Mouse (Mus musculus) liver, embryonic 11.5 days (tissue): Measurements from ENCODE around the gene Gna13. TPM values are rescaled to one million over a fixed set of nuclear protein-coding genes. Genes with fewer than 3 reads are reported as not detected.

Experiments used
- ATAC-seq: fragments of 200-750 bp; cut with Nextera tagmentation; replicated peaks from 2 replicates; pipeline ENCODE4 v1.8.0; 2017; ENCODE audit warnings: moderate number of reproducible peaks, mild to moderate bottlenecking, moderate TSS enrichment, moderate library complexity; ENCODE audit not compliant: low FRiP score
- DNase-seq: peaks from one replicate; pipeline ENCODE4 v3.0.0-alpha.2; 2017; ENCODE audit warnings: low spot score
- H3K27ac ChIP-seq: fragments of 300-500 bp; sonication (generic); 2 replicates; pipeline ENCODE4 v1.5.1; 2014; ENCODE audit warnings: mild to moderate bottlenecking, low read depth, low read length, control low read depth
- H3K27me3 ChIP-seq: fragments of 300-500 bp; sonication (generic); replicated peaks from 2 replicates; pipeline ENCODE4 v1.6.1; 2014; ENCODE audit warnings: low read length, mixed read lengths; ENCODE audit not compliant: control insufficient read depth, insufficient read depth
- H3K36me3 ChIP-seq: fragments of 300-500 bp; sonication (generic); 2 replicates; pipeline ENCODE4 v1.6.1; 2014; ENCODE audit warnings: mild to moderate bottlenecking, low read length, moderate library complexity, mixed read lengths; ENCODE audit not compliant: control insufficient read depth, insufficient read depth
- H3K4me1 ChIP-seq: fragments of 300-500 bp; sonication (generic); replicated peaks from 2 replicates; pipeline ENCODE4 v1.6.1; 2014; ENCODE audit warnings: low read length, mixed read lengths; ENCODE audit not compliant: control insufficient read depth, insufficient read depth
- H3K4me2 ChIP-seq: fragments of 300-500 bp; sonication (generic); 2 replicates; pipeline ENCODE4 v1.6.1; 2014; ENCODE audit warnings: mild to moderate bottlenecking, control low read depth, moderate library complexity
- H3K4me3 ChIP-seq: fragments of 300-500 bp; sonication (generic); 2 replicates; pipeline ENCODE4 v1.5.1; 2014; ENCODE audit warnings: low read depth, low read length, control low read depth
- H3K9ac ChIP-seq: fragments of 300-500 bp; sonication (generic); 2 replicates; pipeline ENCODE4 v1.6.1; 2014; ENCODE audit warnings: low read depth, low read length, control low read depth
- H3K9me3 ChIP-seq: fragments of 300-500 bp; sonication (generic); 2 replicates; pipeline ENCODE4 v1.6.1; 2016; ENCODE audit warnings: low read length, inconsistent platforms, mixed read lengths; ENCODE audit not compliant: control insufficient read depth
- whole genome bisulfite sequencing: fragments of 180-500 bp; shearing (Covaris S2); extraction: QIAGEN DNeasy Blood & Tissue Kit; methylation state at CpG from one replicate; pipeline ENCODE4 v1.1.7; 2014; 5-methylcytosine and 5-hydroxymethylcytosine counted together
- polyA plus RNA-seq: library from polyadenylated mRNA; unstranded; fragments of >200 nt; fragmentation: Nextera tagmentation; extraction: Ambion mirVana; gene quantifications from 2 replicates; pipeline ENCODE4 v1.2.1, GENCODE M21; 2014

Gene Gna13
- polyA plus RNA-seq, 1 experiment from 2014 or later, result 25.3 TPM

DNA sequence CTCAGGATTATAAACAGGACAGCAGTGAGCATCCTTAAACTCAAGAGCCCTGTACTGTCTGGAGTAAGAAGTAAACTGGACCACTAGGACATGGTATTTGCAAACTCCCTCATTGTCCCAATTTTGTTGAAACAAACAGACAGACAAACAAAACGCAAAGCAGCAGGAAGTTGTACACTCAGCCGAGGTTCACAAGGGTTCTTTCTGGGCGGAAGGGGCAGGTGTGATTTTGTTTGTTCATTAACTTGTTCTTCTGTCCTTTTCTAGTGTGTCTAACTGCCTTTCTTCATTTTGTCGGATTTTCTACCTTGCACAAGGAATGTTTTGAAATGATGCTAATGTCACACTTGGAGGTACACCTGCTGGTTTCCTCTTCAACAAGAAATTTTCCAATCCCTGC lies 56.8 kb downstream of the Gna13 start:
- no peaks in the 10 kb centered on the region; the same call in 1 of the 2 replicates for H3K9me3 ChIP-seq

DNA sequence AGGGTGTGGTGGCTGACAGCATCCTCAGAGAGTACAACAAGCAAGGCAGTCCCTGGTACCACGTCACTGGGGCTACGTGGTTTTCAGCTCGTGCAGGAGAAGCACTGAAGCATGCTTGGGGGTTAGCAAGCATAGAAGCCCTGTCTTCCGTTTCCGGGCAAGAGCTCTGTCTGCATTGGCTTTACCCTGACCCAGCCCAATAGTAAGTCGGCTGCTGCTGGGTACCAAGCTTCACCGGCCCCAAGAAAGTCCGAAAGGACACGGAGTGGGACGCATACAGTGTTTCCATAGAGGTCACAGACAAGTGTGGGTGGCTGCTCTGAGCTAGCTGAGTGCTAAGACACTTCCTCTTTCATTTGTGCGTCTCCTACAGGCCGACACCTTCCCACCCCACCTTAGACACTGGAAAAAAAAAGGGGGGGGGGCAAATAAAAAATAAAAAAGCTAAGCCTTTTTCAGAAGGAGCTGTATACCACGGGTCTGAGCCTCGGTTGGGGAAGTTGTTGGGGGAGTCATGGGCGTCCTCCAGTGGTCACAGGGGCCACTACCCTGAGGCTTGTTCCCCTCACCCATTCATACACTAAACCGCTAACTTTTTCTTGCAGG lies 57.4 kb downstream of the Gna13 start:
- Histone ChIP-seq H3K4me1 (peaks cover 7% of the 10 kb centered on the region; the same call in 1 of the 2 replicates), H3K27me3 (no peaks in the 10 kb centered on the region), H3K27ac (no peak overlapping the region), H3K9me3 (no peaks in the 10 kb centered on the region; the same call in 1 of the 2 replicates), H3K9ac (no peak overlapping the region), H3K36me3 (no peaks in the 10 kb centered on the region), H3K4me2 (peak overlapping the region; percentile 35), H3K4me3 (0 out of 2 replicates have a peak overlapping the region, but pooled peaks have one; percentile 4)
- 0 out of 2 replicates have a peak, but pooled peaks have one; percentile 8 for ATAC-seq
- DNase-seq, result no peak
- 33% methylated on average over 16 of the region's 16 CpGs for WGBS

More for the DNA sequence above, 56.8 kb downstream of the Gna13 start:
- Histone ChIP-seq H3K9ac (no peak overlapping the region), H3K27me3 (no peaks in the 10 kb centered on the region), H3K4me2 (no peak overlapping the region), H3K36me3 (no peaks in the 10 kb centered on the region), H3K4me3 (no peak overlapping the region), H3K27ac (no peak overlapping the region), H3K4me1 (peaks cover 7% of the 10 kb centered on the region; the same call in 1 of the 2 replicates)
- ATAC-seq, result no peak
- DNase-seq, result no peak
- WGBS, result 48% methylated on average over 4 of the region's 4 CpGs

DNA sequence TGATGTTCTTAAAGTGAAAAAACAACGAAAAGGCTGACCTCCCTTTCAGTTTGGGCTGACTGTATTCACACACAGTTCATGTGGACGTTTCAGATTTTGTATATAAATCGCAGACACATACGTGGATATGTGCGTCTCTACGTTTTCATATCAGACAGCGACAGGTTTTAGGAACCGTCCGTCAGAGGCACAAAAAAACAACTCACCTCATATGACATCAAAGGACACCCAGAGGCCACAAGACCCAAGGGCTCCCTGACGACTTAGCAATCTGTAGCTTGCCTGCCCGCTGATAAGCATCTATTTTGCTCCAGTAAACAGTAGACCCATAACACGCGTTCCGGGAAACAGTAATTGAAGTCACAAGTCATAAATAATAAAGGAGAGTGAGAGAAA lies 57.9 kb downstream of the Gna13 start:
- H3K27me3 ChIP-seq, result no peaks in the 10 kb centered on the region
- peaks cover 7% of the 10 kb centered on the region; the same call in 1 of the 2 replicates for H3K4me1 ChIP-seq
- H3K9me3 ChIP-seq, result no peaks in the 10 kb centered on the region; the same call in 1 of the 2 replicates
- peak overlapping the region; percentile 35 for H3K4me2 ChIP-seq
- no peak overlapping the region for H3K27ac ChIP-seq
- WGBS, result 69% methylated on average over 14 of the region's 14 CpGs
- ATAC-seq (no peak), DNase-seq (no peak)
- H3K4me3 ChIP-seq, result no peak overlapping the region
- no peak overlapping the region for H3K9ac ChIP-seq
- H3K36me3 ChIP-seq, result no peaks in the 10 kb centered on the region

DNA sequence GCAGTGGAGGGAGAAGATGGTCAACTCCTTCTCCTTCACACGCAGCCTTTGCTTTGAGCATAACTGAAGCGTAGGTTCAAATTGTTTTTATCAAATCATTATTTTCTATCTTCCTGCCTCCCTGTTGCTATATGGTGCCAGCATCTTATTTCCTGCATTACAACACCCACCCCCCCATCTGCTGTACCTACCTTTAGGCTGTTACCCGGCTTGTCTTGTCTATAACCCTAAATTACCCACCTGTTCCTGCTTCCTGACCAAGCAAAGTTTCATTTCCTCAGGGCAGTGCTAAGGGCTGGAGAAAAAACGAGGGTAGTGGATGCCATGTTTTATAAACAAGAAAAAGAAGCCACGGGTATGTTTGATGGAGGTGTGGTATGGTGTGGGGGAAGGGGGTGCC lies 58.6 kb downstream of the Gna13 start:
- H3K4me2 ChIP-seq, result no peak overlapping the region
- ATAC-seq (no peak), DNase-seq (no peak)
- no peaks in the 10 kb centered on the region; the same call in 1 of the 2 replicates for H3K9me3 ChIP-seq
- no peak overlapping the region for H3K9ac ChIP-seq
- no peaks in the 10 kb centered on the region for H3K27me3 ChIP-seq
- no peak overlapping the region for H3K4me3 ChIP-seq
- no peak overlapping the region for H3K27ac ChIP-seq
- no peaks in the 10 kb centered on the region for H3K36me3 ChIP-seq
- peaks cover 7% of the 10 kb centered on the region; the same call in 1 of the 2 replicates for H3K4me1 ChIP-seq
- WGBS, result 74% methylated on average over 5 of the region's 5 CpGs

DNA sequence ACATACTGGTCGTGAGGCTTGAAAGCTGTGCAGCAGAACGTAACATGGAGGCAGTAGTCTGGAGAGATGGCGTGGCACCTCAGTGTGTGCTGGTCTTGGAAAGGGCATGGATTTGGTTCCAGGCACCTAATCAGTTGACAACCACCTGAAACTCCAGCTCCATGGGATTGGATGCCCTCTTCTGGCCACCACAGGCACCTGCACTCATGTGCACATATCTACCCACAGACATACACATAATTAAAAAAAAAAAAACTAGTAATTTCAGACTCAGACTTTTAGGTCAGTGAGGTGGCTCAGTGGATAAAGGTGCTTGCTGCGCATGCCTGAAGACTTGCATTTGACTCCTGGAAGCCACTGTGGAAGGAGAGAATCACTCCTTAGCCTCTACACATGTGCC lies 59.6 kb downstream of the Gna13 start:
- Histone ChIP-seq H3K9me3 (no peaks in the 10 kb centered on the region; the same call in 1 of the 2 replicates), H3K4me2 (no peak overlapping the region), H3K27me3 (no peaks in the 10 kb centered on the region), H3K4me1 (peaks cover 13% of the 10 kb centered on the region; the same call in 1 of the 2 replicates), H3K4me3 (no peak overlapping the region), H3K9ac (no peak overlapping the region), H3K27ac (no peak overlapping the region), H3K36me3 (no peaks in the 10 kb centered on the region)
- WGBS, result 93% methylated on average over 4 of the region's 4 CpGs
- DNase-seq (no peak), ATAC-seq (no peak)

DNA sequence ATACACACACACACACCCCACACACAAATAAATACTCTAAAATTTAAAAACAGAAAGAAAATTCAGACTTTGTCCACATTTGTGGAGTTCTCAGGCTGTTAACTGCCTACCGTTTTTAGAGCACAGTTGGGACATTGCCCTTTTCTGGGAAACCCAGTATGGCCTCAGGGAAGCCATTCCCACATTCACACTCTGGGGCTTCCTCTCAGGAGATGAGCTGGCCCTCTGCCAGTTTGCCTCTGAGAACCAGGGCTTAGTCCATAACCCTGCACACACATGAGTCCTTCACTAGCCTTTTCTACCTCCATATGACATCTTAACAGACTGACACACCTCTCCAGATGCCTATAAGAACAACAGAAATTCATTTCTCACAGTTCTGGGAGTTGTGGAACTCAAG lies 60.7 kb downstream of the Gna13 start:
- H3K9ac ChIP-seq, result no peak overlapping the region
- H3K27me3 ChIP-seq, result no peaks in the 10 kb centered on the region
- no peaks in the 10 kb centered on the region; the same call in 1 of the 2 replicates for H3K9me3 ChIP-seq
- ATAC-seq (no peak), DNase-seq (no peak)
- 71% methylated on average over 1 of the region's 1 CpGs for WGBS
- no peak overlapping the region for H3K4me2 ChIP-seq
- H3K4me1 ChIP-seq, result peaks cover 13% of the 10 kb centered on the region; the same call in 1 of the 2 replicates
- no peak overlapping the region for H3K4me3 ChIP-seq
- peak overlapping the region; percentile 60 for H3K27ac ChIP-seq
- no peaks in the 10 kb centered on the region for H3K36me3 ChIP-seq

DNA sequence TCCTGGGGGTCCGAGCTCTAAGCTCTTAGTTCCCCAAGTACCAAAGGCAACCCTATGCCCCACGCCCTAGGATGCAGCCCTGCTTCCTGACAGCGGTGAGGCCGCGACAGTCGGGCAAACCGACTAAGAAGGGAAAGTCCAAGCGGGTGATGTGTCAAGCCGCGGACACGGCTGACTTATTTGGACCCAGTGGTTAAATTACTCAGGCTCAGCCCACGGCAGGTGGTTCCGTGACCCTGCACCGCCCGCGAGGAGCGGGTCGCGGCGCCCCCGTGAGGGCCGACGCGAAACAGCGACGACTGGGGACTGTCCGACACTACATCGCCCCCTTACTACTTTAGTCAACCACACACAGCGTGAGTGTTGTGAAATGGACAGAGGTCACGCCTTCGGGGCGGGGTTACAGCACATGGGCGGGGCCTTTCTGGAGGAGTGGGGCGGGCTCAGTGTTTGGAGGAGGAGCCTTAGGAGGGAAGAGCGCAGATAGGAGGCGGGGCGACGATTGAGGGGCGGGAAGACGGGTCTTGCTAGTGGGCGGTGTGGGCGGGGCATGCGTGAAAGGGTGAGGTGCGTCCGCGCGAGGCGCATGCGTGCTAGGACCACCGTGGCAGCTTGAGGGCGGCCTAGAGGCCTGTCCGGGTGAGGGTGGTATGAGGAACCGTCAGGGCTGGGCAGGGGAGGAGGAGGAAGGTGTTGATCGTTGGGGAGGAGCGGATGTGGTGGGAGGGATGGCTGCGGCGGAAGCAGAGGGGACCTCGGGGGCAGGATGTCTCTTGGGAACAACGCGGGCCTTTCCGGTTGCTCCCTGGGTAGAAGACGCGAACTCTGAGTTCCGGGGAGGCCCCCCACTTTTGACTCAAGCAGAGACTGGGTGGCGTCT lies 63.0 kb downstream of the Gna13 start, which contains the start of gene Amz2:
Amz2 (plus strand) TSS at position 555 of the 880 bp plus-strand sequence.
- Histone ChIP-seq H3K4me2 (peak within 1 kb of the TSS; percentile 67), H3K4me3 (peak within 1 kb of the TSS; percentile 64), H3K9ac (peak within 1 kb of the TSS; percentile 74), H3K27ac (peak within 1 kb of the TSS; percentile 76), H3K9me3 (no peaks in the 10 kb centered on the region; the same call in 1 of the 2 replicates), H3K4me1 (peaks cover 9% of the 10 kb centered on the region; the same call in 1 of the 2 replicates), H3K36me3 (peaks cover 5% of the 10 kb centered on the region), H3K27me3 (no peaks in the 10 kb centered on the region)
- peak; percentile 95 for ATAC-seq
- DNase-seq, result peak; percentile 100
- under 1% methylated on average over 65 of the region's 65 CpGs for WGBS

DNA sequence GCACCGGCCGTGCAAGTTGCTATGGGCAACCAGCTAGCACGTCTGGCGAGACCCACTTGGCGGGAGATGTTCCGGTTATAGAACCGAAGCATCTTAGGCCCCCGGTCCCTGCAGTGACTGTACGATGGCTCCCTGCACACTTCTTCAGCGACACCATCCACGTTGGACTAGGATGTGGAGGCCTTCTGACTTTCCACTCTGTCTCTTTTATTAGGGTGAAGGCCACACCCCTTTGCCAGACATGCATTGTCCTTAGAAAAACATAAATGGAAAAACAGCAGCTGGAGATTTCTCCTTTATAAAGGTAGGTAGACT lies 63.6 kb downstream of the Gna13 start:
- Histone ChIP-seq H3K27ac (peak overlapping the region; percentile 76), H3K4me3 (peak overlapping the region; percentile 64), H3K36me3 (peaks cover 5% of the 10 kb centered on the region), H3K4me1 (peaks cover 9% of the 10 kb centered on the region; the same call in 1 of the 2 replicates), H3K27me3 (no peaks in the 10 kb centered on the region), H3K9me3 (no peaks in the 10 kb centered on the region; the same call in 1 of the 2 replicates), H3K9ac (peak overlapping the region; percentile 74), H3K4me2 (peak overlapping the region; percentile 64)
- no peak for DNase-seq
- under 1% methylated on average over 11 of the region's 11 CpGs for WGBS
- no peak for ATAC-seq
